Mouse (Mus musculus): ENCODE measurements around the gene Fam104a.

- no peak for TF ChIP-seq CTCF (IDR thresholded peaks at IDR 0.05; ENCODE audit: low read depth, low read length)
- no peak for TF ChIP-seq POLR2A (IDR thresholded peaks at IDR 0.05; ENCODE audit: insufficient read depth, low read length)
- TF ChIP-seq EP300 (IDR thresholded peaks at IDR 0.05; ENCODE audit: insufficient read depth, low read depth, low read length): no peak
These were observed 912 bp upstream of the Fam104a start for GRCm38 (mm10) chr11:113684707-113685426.
